Mouse (Mus musculus) lung, adult 2 months (tissue): Measurements from ENCODE around the gene Jund.

ENCODE experiments used
- CTCF ChIP-seq: fragments of 200-500 bp; IDR thresholded peaks from 2 replicates; pipeline ENCODE4 v1.5.1; 2011; ENCODE audit warnings: mild to moderate bottlenecking, low read length, control low read depth; ENCODE audit not compliant: insufficient read depth
- POLR2A ChIP-seq: fragments of 200-500 bp; IDR thresholded peaks from 2 replicates; pipeline ENCODE4 v1.6.1; 2011; ENCODE audit warnings: low read depth, mild to moderate bottlenecking, control low read depth, low read length, borderline replicate concordance; ENCODE audit errors: extremely low read depth

GRCm38 (mm10) chr8:70665599-70665998 lies 33.1 kb upstream of the Jund start:
- TF ChIP-seq CTCF (no peak), POLR2A (no peak)
